In genomic region chr1:120037021-120037683, GRCm38 (mm10) we compare ENCODE assay signal across 12 mouse cellular contexts. TPM values are rescaled to one million over a fixed set of nuclear protein-coding genes. Genes with fewer than 3 reads are reported as not detected.
DNase-seq lines count a peak whose midpoint lies in the region; ATAC-seq lines count a peak whose summit lies in the region.
"Had no signal": no experiment of that assay in that cellular context is flagged by ENCODE, and none has a peak within 500 bp of the region (broad histone marks: within the 10 kb centered on the region; RNA-seq: fewer than 3 reads in every experiment).

No protein-coding gene starts in this region.

- no peaks in the 10 kb centered on the region for H3K9me3 ChIP-seq in heart, embryonic 15.5 days (replicated peaks)
- H3K9me3 ChIP-seq in heart, embryonic 10.5 days, result no peaks in the 10 kb centered on the region
- H3K9me3 ChIP-seq in midbrain, embryonic 13.5 days, result no peaks in the 10 kb centered on the region
- no peaks in the 10 kb centered on the region for H3K9me3 ChIP-seq in midbrain, embryonic 11.5 days (ENCODE audit: control insufficient read depth, low read length)
- H3K9me3 ChIP-seq: embryonic facial prominence, embryonic 13.5 days; liver, embryonic 13.5 days; neural tube, embryonic 13.5 days had no signal

- no peaks in the 10 kb centered on the region for H3K27me3 ChIP-seq in heart, embryonic 15.5 days
- peaks cover 11% of the 10 kb centered on the region; the same call in 1 of the 2 replicates for H3K27me3 ChIP-seq in heart, embryonic 10.5 days (ENCODE audit: insufficient read depth, poor library complexity, severe bottlenecking)
- no peaks in the 10 kb centered on the region for H3K27me3 ChIP-seq in midbrain, embryonic 13.5 days
- H3K27me3 ChIP-seq in midbrain, embryonic 11.5 days (ENCODE audit: control insufficient read depth, insufficient read depth, low read length), result no peaks in the 10 kb centered on the region
- H3K27me3 ChIP-seq: CH12.LX; embryonic facial prominence, embryonic 13.5 days; liver, embryonic 13.5 days; neural tube, embryonic 13.5 days had no signal

- H3K36me3 ChIP-seq in heart, embryonic 15.5 days, result no peaks in the 10 kb centered on the region
- no peaks in the 10 kb centered on the region for H3K36me3 ChIP-seq in heart, embryonic 10.5 days
- no peaks in the 10 kb centered on the region for H3K36me3 ChIP-seq in midbrain, embryonic 13.5 days
- no peaks in the 10 kb centered on the region for H3K36me3 ChIP-seq in midbrain, embryonic 11.5 days (ENCODE audit: control insufficient read depth, insufficient read depth, low read length)
- H3K36me3 ChIP-seq: embryonic facial prominence, embryonic 13.5 days; liver, embryonic 13.5 days; neural tube, embryonic 13.5 days had no signal

- no peak overlapping the region for H3K9ac ChIP-seq in heart, embryonic 15.5 days
- H3K9ac ChIP-seq in midbrain, embryonic 13.5 days (replicated peaks), result no peak overlapping the region
- no peak overlapping the region for H3K9ac ChIP-seq in midbrain, embryonic 11.5 days (ENCODE audit: low read length)
- H3K9ac ChIP-seq: embryonic facial prominence, embryonic 13.5 days; liver, embryonic 13.5 days; neural tube, embryonic 13.5 days had no signal

- 61% methylated on average over 9 of the region's 9 CpGs for WGBS in heart, embryonic 15.5 days
- 68% methylated on average over 9 of the region's 9 CpGs for WGBS in heart, embryonic 10.5 days
- WGBS in midbrain, embryonic 13.5 days, result 81% methylated on average over 9 of the region's 9 CpGs
- WGBS in midbrain, embryonic 11.5 days, result 80% methylated on average over 9 of the region's 9 CpGs

- no peak for ATAC-seq in heart, embryonic 15.5 days (replicated peaks; ENCODE audit: insufficient number of reproducible peaks, insufficient read depth, low FRiP score, low read depth)
- ATAC-seq in midbrain, embryonic 13.5 days, result 0 out of 2 replicates have a peak, but pooled peaks have one; percentile 16
- no peak for ATAC-seq in midbrain, embryonic 11.5 days (ENCODE audit: low FRiP score)

- no peak overlapping the region for H3K4me2 ChIP-seq in heart, embryonic 15.5 days
- H3K4me2 ChIP-seq in midbrain, embryonic 13.5 days (replicated peaks), result no peak overlapping the region
- H3K4me2 ChIP-seq in midbrain, embryonic 11.5 days, result no peak overlapping the region
- H3K4me2 ChIP-seq: embryonic facial prominence, embryonic 13.5 days; liver, embryonic 13.5 days; neural tube, embryonic 13.5 days had no signal

- DNase-seq in heart, embryonic 10.5 days (ENCODE audit: low spot score), result no peak
- DNase-seq in midbrain, embryonic 11.5 days (ENCODE audit: low spot score, missing footprints), result no peak
- DNase-seq in kidney, adult 8-10 months, result peak; percentile 59 to 66
- DNase-seq in testis, postnatal 10 days (ENCODE audit: low spot score), result peak; percentile 62
- DNase-seq in urinary bladder, adult 2 months (ENCODE audit: low spot score), result no peak
- no peak for DNase-seq in embryo, embryonic 10.5 days (ENCODE audit: low spot score)
- DNase-seq: liver, embryonic 13.5 days had no signal

- peaks cover 13% of the 10 kb centered on the region for H3K4me1 ChIP-seq in heart, embryonic 15.5 days (replicated peaks)
- H3K4me1 ChIP-seq in heart, embryonic 10.5 days, result peaks cover 13% of the 10 kb centered on the region
- no peaks in the 10 kb centered on the region for H3K4me1 ChIP-seq in midbrain, embryonic 13.5 days (replicated peaks)
- no peaks in the 10 kb centered on the region for H3K4me1 ChIP-seq in midbrain, embryonic 11.5 days (ENCODE audit: control insufficient read depth, insufficient read depth, low read length)

- 0 out of 2 replicates have a peak overlapping the region, but pooled peaks have one; percentile 53 for H3K27ac ChIP-seq in heart, embryonic 15.5 days
- no peak overlapping the region for H3K27ac ChIP-seq in heart, embryonic 10.5 days
- no peak overlapping the region for H3K27ac ChIP-seq in midbrain, embryonic 13.5 days
- H3K27ac ChIP-seq in midbrain, embryonic 11.5 days (ENCODE audit: low read depth, low read length), result no peak overlapping the region
- H3K27ac ChIP-seq: embryonic facial prominence, embryonic 13.5 days; liver, embryonic 13.5 days; neural tube, embryonic 13.5 days had no signal

- no peak overlapping the region for H3K4me3 ChIP-seq in heart, embryonic 15.5 days
- H3K4me3 ChIP-seq in heart, embryonic 10.5 days, result no peak overlapping the region
- H3K4me3 ChIP-seq in midbrain, embryonic 13.5 days (replicated peaks), result no peak overlapping the region
- no peak overlapping the region for H3K4me3 ChIP-seq in midbrain, embryonic 11.5 days (ENCODE audit: low read depth, low read length)
- H3K4me3 ChIP-seq: embryonic facial prominence, embryonic 13.5 days; liver, embryonic 13.5 days; neural tube, embryonic 13.5 days had no signal

RNA-seq across cellular contexts. Expression of gene Sctr, which starts 30.5 kb away (rescaled TPM):
- 0.27 TPM in 1 of 2 replicates, not detected in the other for polyA plus RNA-seq in heart, embryonic 15.5 days (2015; fragmentation: Nextera tagmentation; extraction: Ambion mirVana)
- not detected in 2 replicates for polyA plus RNA-seq in heart, embryonic 10.5 days (2016; fragmentation: Nextera tagmentation; extraction: Ambion mirVana)
- polyA plus RNA-seq in midbrain, embryonic 13.5 days (2015; fragmentation: Nextera tagmentation; extraction: Ambion mirVana), result 0.98 and 1.4 TPM in 2 replicates
- polyA plus RNA-seq in midbrain, embryonic 11.5 days (2014; fragmentation: Nextera tagmentation; extraction: Ambion mirVana), result 0.53 and 0.62 TPM in 2 replicates
- 0.22 and 0.25 TPM in 2 replicates for polyA plus RNA-seq in urinary bladder, adult 2 months (2012; rRNA removed)
- polyA plus RNA-seq: embryonic facial prominence, embryonic 13.5 days; liver, embryonic 13.5 days had no signal

RNA-seq across cellular contexts. Expression of gene Tmem37, which starts 36.7 kb away (rescaled TPM):
- 7.3 and 10.7 TPM in 2 replicates for polyA plus RNA-seq in heart, embryonic 15.5 days (2015; fragmentation: Nextera tagmentation; extraction: Ambion mirVana)
- polyA plus RNA-seq in heart, embryonic 10.5 days (2016; fragmentation: Nextera tagmentation; extraction: Ambion mirVana), result 17.5 and 22.5 TPM in 2 replicates
- polyA plus RNA-seq in midbrain, embryonic 13.5 days (2015; fragmentation: Nextera tagmentation; extraction: Ambion mirVana), result 6.0 and 6.2 TPM in 2 replicates
- polyA plus RNA-seq in midbrain, embryonic 11.5 days (2014; fragmentation: Nextera tagmentation; extraction: Ambion mirVana), result 6.8 and 7.3 TPM in 2 replicates
- polyA plus RNA-seq in urinary bladder, adult 2 months (2012; rRNA removed), result 6.6 and 7.6 TPM in 2 replicates

RNA-seq across cellular contexts. Expression of gene Cfap221, which starts 40.1 kb away (rescaled TPM):
- 0.08 TPM in 1 of 2 replicates, not detected in the other for polyA plus RNA-seq in heart, embryonic 15.5 days (2015; fragmentation: Nextera tagmentation; extraction: Ambion mirVana)
- not detected in 2 replicates for polyA plus RNA-seq in heart, embryonic 10.5 days (2016; fragmentation: Nextera tagmentation; extraction: Ambion mirVana)
- 0.05 TPM in 1 of 2 replicates, not detected in the other for polyA plus RNA-seq in midbrain, embryonic 13.5 days (2015; fragmentation: Nextera tagmentation; extraction: Ambion mirVana)
- polyA plus RNA-seq in midbrain, embryonic 11.5 days (2014; fragmentation: Nextera tagmentation; extraction: Ambion mirVana), result 0.08 TPM in 1 of 2 replicates, not detected in the other
- polyA plus RNA-seq in urinary bladder, adult 2 months (2012; rRNA removed), result not detected in 2 replicates
- polyA plus RNA-seq: embryonic facial prominence, embryonic 13.5 days; liver, embryonic 13.5 days had no signal

Comparison
In these comparisons a context has a peak if more than half of its experiments do, and no peak if none do; other contexts are left out.
1. DNase-seq: peak in kidney, adult 8-10 months (2 of 2) and testis, postnatal 10 days (single experiment); none in heart, embryonic 10.5 days (single experiment), midbrain, embryonic 11.5 days (single experiment), urinary bladder, adult 2 months (single experiment) and embryo, embryonic 10.5 days (single experiment).